Mouse (Mus musculus) liver, postnatal 0 days (tissue): ENCODE results near the gene Trim23.

Source experiments
- CTCF ChIP-seq: sonication (generic); IDR thresholded peaks from 2 replicates; pipeline ENCODE4 v1.5.1; 2016; ENCODE audit warnings: antibody characterized with exemption, low read depth
- EP300 ChIP-seq: IDR thresholded peaks from 2 replicates; pipeline ENCODE4 v1.6.1; 2016; ENCODE audit warnings: antibody characterized with exemption, low read depth, mild to moderate bottlenecking

DNA sequence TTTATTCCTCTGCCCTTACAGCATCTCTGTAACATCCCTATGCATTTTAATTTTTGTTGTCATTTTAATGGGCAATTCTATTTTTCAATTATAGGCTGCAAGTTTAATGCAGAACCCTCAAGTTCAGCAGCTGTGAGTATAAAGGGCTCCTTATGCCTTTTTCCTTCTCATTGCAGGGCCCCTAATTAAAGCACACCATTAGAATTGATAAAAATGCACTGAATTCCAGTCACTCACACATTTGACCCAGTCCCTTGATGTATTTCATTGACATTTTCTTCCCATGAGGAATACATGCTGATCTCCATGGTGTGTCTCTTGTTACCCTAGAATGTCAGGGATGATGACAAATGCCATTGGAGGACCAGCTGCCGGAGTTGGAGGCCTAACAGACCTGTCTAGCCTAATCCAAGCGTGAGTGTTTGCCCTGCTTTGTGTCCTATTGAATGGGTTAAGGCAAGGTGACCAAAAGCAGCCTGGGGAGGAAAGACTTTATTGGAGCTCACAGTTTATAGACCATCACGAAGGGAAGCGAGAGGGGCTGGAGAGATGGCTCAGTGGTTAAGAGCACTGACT lies 44.0 kb upstream of the Trim23 start:
- TF ChIP-seq CTCF (no peak), EP300 (no peak)
